Mouse (Mus musculus): ENCODE measurements around the gene Krtap4-1. TPM values are rescaled to one million over a fixed set of nuclear protein-coding genes. Genes with fewer than 3 reads are reported as not detected.

Gene Krtap4-1
- not detected in 2 replicates for polyA plus RNA-seq (2012; rRNA removed)

DNA sequence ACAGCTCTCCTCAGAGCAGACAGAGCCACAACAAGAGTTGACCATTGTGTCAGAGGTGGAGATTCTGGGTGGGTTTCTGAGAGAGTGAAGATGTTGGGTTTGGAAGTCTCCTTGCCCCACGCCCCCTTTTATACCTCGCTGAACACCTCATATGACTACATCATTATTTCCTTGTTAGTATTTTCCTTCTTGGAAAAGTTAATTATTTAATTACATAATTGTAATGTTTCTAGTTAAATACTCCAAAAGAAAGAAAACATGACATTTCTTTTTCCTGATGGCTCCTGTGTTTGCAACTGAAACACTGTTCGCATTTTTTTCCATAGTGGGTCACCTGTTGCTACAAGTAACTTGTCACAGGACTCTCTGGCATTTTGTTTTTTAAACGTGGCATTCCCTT lies at the start of gene Krtap4-1:
Gene Krtap4-1, minus strand, starts transcription at position 101 of the 400 bp plus-strand sequence.

DNA sequence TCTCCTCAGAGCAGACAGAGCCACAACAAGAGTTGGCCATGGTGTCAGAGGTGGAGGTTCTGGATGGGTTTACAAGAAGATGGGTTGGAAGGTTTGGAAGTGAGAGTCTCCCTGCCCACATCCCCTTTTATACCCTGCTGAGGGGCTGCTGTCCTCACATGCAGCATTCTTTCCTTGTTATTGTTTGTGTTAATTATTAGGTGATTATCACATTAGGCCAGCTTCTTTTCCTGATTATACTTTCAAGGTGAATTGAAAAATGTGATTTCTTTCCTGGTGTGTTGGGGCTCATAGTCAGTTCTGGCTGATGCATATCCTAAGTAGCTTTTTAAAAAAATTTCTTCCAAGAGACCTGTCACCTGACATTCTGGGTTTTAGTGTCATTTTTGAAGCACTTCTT lies 37.8 kb upstream of the Krtap4-1 start, which contains the start of gene Krtap4-6:
Gene Krtap4-6, minus strand, starts transcription at position 101 of the 400 bp plus-strand sequence.

DNA sequence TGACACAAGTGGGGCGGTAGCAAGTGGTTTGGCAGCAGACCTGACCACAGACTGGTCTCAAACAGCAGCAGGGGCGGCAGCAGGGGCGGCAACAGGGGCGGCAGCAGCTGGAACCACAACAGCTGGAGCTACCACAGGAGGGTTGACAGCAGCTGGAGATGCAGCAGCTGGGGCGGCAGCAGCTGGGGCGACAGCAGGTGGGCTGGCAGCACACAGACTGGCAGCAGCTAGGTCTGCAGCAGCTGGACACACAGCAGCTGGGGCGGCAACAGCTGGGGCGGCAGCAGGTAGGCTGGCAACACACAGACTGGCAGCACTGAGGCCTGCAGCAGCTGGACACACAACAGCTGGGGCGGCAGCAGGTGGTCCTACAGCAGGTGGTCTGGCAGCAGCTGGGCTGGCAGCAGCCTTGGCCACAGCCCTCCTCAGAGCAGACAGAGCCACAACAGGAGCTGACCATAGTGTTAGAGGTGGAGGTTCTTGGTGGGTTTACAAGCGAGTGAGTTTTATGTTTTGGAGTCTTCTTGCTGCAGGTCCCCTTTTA lies 30.5 kb upstream of the Krtap4-1 start, which contains the start of gene Gm11563:
Gene Gm11563, minus strand, starts transcription at position 494 of the 544 bp plus-strand sequence.

DNA sequence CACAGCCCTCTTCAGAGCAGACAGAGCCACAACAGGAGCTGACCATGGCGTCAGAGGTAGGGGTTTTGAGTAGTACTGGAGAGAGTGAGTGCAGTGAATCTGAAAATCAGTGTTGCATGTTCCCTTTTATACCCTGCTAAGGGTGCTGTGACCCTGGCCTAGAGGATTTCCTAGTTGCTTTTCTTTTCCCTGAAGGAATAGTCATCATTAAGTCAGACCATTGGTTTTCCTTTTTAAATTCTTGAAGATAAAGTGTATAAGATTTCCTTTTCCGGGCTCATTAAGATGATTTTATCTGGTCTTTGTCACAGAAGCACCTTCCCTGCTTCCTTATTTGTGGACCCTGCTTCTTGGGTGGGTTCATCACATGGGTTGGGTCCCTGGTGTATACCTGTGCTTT lies 22.1 kb upstream of the Krtap4-1 start, which contains the start of gene Gm11555:
Gene Gm11555, minus strand, starts transcription at position 101 of the 400 bp plus-strand sequence.

DNA sequence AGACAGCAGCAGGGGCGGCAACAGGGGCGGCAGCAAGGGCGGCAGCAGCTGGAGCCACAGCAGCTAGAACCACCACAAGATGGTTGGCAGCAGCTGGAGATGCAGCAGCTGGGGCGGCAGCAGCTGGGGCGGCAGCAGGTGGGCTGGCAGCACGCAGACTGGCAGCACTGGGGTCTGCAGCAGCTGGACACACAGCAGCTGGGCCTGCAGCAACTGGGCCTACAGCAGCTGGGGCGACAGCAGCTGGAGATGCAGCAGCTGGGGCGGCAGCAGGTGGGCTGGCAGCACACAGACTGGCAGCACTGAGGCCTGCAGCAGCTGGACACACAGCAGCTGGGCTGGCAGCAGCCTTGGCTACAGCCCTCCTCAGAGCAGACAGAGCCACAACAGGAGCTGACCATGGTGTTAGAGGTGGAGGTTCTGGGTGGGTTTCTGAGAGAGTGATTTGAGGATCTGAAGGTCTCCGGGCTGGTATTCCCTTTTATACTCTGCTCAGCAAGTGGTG lies 15.6 kb upstream of the Krtap4-1 start, which contains the start of gene Krtap4-7:
Gene Krtap4-7, minus strand, starts transcription at position 455 of the 505 bp plus-strand sequence.

DNA sequence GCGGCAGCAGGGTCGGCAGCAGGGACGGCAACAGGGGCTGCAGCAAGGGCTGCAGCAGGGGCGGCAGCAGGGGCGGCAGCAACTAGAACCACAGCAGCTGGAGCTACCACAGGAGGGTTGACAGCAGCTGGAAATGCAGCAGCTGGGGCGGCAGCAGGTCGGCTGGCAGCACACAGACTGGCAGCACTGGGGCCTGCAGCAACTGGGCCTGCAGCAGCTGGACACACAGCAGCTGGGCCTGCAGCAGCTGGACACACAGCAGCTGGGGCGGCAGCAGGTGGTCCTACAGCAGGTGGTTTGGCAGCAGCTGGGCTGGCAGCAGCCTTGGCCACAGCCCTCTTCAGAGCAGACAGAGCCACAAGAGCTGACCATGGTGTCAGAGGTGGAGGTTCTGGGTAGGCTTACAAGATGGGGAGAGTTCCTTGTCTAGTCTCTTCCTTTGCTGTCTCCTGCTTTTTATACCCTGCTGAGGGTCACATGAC lies 6.7 kb upstream of the Krtap4-1 start, which contains the start of gene Krtap4-2:
Gene Krtap4-2, minus strand, starts transcription at position 432 of the 482 bp plus-strand sequence.

DNA sequence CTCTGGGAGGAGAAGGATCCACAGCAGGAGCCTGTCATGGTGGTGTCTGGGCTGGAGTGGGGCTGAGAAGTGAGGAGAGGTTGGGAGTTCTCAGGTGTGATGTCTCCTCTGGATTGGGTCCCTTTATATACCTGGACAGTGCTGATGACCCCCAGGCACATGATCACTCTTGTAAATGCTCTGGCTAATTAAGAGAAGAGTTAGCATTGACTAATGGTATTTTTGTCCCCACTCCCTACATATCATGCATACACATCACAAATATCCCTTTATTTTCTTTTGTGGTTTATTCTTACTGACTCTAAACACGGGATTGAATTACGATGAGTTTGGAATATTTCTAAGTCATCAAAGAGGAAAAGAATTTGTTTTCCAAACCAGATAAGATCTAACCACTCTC lies 7.7 kb downstream of the Krtap4-1 start, which contains the start of gene Gm11562:
Gene Gm11562, minus strand, starts transcription at position 101 of the 400 bp plus-strand sequence.

DNA sequence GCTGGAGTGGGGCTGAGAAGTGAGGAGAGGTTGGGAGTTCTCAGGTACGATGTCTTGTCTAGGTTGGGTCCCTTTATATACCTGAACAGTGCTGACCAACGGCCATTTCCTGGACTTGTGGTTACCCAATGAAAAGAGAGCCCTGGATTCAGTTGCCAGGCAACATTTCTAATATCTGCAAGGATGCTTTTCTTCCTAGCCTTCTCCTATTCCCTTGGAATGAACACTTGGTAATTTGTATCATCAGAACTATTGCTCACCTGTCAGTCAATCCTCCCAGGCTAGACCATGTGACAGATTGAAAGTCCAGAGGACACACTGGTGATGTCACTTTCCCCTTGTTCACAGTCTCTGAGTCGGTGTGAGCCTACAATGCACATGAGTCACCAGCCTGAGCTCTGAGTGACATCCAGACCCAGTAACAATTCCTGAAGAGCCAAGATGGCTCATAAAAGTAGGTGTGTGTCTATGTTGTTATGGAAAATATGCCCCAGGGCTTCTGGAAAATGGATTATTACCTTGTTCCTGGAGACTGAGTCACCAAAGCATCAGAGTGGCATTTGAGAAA lies 13.2 kb downstream of the Krtap4-1 start, which contains the start of gene Krtap2-4:
Gene Krtap2-4, minus strand, starts transcription at position 51 of the 568 bp plus-strand sequence.

DNA sequence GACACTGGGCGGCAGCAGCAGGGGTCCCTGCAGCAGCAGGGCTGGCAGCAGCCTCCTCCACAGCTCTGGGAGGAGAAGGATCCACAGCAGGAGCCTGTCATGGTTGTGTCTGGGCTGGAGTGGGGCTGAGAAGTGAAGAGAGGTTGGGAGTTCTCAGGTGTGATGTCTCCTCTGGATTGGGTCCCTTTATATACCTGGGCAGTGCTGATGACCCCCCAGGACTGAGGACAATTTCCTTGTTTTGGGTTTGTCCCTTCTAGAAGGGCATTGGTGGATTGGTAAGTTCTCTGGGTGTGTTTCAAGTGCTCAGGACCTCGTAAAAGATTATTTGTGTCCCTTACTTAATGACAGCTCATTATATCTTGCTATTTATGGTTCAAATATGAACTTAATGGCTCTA lies 17.9 kb downstream of the Krtap4-1 start, which contains the start of gene Gm11937:
Gene Gm11937, minus strand, starts transcription at position 101 of the 400 bp plus-strand sequence.

DNA sequence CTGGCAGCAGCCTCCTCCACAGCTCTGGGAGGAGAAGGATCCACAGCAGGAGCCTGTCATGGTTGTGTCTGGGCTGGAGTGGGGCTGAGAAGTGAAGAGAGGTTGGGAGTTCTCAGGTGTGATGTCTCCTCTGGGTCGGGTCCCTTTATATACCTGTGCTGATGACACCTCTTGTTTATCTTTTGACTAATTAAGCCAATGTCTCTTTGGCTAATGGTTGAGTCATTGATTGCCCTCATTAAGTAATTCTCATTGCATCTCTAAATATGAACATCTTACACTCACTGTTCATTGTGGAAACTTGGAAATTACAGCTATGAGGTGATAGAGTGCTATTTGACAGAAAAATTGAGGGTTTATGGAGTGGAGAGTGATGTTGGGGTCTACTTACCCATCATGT lies 24.8 kb downstream of the Krtap4-1 start, which contains the start of gene Gm11938:
Gene Gm11938, minus strand, starts transcription at position 101 of the 400 bp plus-strand sequence.

DNA sequence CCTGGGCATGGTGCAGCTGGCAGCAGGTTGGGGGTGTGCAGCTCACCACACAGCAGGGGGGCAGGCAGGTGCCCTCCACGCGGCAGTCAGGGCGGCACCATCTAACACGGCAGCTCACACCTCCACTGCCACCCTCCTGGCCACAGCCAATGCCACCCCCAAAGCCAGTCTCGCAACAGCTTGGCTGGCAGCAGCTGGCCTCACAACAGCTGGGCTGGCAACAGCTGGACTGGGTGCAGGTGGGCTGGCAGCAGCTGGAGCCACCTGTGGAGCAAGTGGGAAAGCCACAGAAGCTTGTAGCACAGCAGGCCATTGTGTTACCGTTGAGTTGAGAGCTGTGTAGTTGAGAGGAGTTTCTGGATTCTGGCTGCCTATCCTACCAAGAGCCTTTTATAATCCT lies 30.3 kb downstream of the Krtap4-1 start, which contains the start of gene Krtap9-3:
Gene Krtap9-3, minus strand, starts transcription at position 364 of the 400 bp plus-strand sequence.

DNA sequence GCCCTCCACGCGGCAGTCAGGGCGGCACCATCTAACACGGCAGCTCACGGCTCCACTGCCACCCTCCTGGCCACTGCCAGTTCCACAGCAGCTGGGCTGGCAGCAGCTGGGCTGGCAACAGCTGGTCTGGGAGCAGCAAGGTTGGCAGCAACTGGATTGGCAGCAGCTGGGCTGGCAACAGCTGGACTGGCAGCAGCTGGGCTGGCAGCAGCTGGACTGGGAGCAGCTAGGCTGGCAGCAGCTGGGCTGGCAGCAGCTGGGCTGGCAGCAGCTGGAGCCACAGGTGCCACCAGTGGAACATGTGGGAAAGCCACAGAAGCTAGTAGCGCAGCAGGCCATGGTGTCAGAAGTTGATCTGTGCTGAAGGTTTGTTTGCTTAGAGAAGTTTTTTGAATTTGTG lies 37.1 kb downstream of the Krtap4-1 start, which contains the start of gene Krtap1-3:
Gene Krtap1-3, minus strand, starts transcription at position 359 of the 400 bp plus-strand sequence.

DNA sequence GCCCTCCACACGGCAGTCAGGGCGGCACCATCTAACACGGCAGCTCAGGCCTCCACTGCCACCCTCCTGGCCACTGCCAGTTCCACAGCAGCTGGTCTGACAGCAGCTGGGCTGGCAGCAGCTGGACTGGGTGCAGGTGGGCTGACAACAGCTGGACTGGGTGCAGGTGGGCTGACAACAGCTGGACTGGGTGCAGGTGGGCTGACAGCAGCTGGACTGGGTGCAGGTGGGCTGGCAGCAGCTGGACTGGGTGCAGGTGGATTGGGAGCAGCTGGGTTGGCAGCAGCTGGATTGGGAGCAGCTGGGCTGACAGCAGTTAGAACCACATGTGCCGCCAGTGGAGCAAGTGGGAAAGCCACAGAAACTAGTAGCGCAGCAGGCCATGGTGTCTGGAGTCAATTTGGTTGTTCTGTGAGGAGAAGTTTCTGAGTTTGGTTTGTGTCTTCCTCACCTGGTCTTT lies 44.8 kb downstream of the Krtap4-1 start, which contains the start of gene Krtap1-4:
Gene Krtap1-4, minus strand, starts transcription at position 410 of the 460 bp plus-strand sequence.

DNA sequence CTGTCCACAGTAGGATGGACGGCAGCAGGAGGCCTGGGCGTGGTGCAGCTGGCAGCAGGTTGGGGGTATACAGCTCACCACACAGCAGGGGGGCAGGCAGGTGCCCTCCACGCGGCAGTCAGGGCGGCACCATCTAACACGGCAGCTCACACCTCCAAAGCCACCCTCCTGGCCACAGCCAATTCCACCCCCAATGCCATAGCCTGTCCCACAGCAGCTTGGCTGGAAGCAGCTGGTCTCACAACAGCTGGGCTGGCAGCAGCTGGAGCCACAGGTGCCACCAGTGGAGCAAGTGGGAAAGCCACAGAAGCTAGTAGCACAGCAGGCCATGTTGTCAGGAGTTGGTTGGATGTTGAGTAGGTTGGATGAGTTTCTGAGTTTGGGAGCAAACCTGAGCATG lies 47.4 kb downstream of the Krtap4-1 start, which contains the start of gene Krtap1-5:
Gene Krtap1-5, minus strand, starts transcription at position 381 of the 400 bp plus-strand sequence.

Other genes starting within 250 kb of the Krtap4-1 start
- 1.5 TPM in 2 replicates for gene Krt10, start 238.9 kb downstream of the Krtap4-1 start, polyA plus RNA-seq (2012; rRNA removed)
- gene Krt12, start 206.0 kb downstream of the Krtap4-1 start, polyA plus RNA-seq (2012; rRNA removed): 0.87 and 2.0 TPM in 2 replicates
- gene Krt20, start 190.1 kb downstream of the Krtap4-1 start, polyA plus RNA-seq (2012; rRNA removed): 0.58 and 0.64 TPM in 2 replicates
- gene Krt23, start 135.1 kb downstream of the Krtap4-1 start, polyA plus RNA-seq (2012; rRNA removed): 0.72 and 0.79 TPM in 2 replicates
- not detected in 2 replicates for gene Krt39, start 106.9 kb downstream of the Krtap4-1 start, polyA plus RNA-seq (2012; rRNA removed)
- gene Krt40, start 85.1 kb downstream of the Krtap4-1 start, polyA plus RNA-seq (2012; rRNA removed): not detected in 2 replicates
- gene Krtap3-3, start 77.4 kb downstream of the Krtap4-1 start, polyA plus RNA-seq (2012; rRNA removed): not detected in 2 replicates
- not detected in 2 replicates for gene Krtap3-2, start 71.4 kb downstream of the Krtap4-1 start, polyA plus RNA-seq (2012; rRNA removed)
- not detected in 2 replicates for gene Gm11939, start 68.8 kb downstream of the Krtap4-1 start, polyA plus RNA-seq (2012; rRNA removed)
- not detected in 2 replicates for gene Krtap3-1, start 61.6 kb downstream of the Krtap4-1 start, polyA plus RNA-seq (2012; rRNA removed)
- gene Krtap1-5, start 47.2 kb downstream of the Krtap4-1 start, polyA plus RNA-seq (2012; rRNA removed): not detected in 2 replicates
- gene Krtap1-4, start 44.6 kb downstream of the Krtap4-1 start, polyA plus RNA-seq (2012; rRNA removed): not detected in 2 replicates
- gene Krtap1-3, start 36.9 kb downstream of the Krtap4-1 start, polyA plus RNA-seq (2012; rRNA removed): not detected in 2 replicates
- not detected in 2 replicates for gene Krtap9-3, start 30.1 kb downstream of the Krtap4-1 start, polyA plus RNA-seq (2012; rRNA removed)
- gene Gm11938, start 24.9 kb downstream of the Krtap4-1 start, polyA plus RNA-seq (2012; rRNA removed): not detected in 2 replicates
- not detected in 2 replicates for gene Gm11937, start 18.0 kb downstream of the Krtap4-1 start, polyA plus RNA-seq (2012; rRNA removed)
- not detected in 2 replicates for gene Krtap2-4, start 13.4 kb downstream of the Krtap4-1 start, polyA plus RNA-seq (2012; rRNA removed)
- 0.18 and 0.21 TPM in 2 replicates for gene Gm11562, start 7.8 kb downstream of the Krtap4-1 start, polyA plus RNA-seq (2012; rRNA removed)
- not detected in 2 replicates for gene Krtap4-2, start 6.8 kb upstream of the Krtap4-1 start, polyA plus RNA-seq (2012; rRNA removed)
- not detected in 2 replicates for gene Krtap4-7, start 15.9 kb upstream of the Krtap4-1 start, polyA plus RNA-seq (2012; rRNA removed)
- not detected in 2 replicates for gene Gm11555, start 22.0 kb upstream of the Krtap4-1 start, polyA plus RNA-seq (2012; rRNA removed)
- not detected in 2 replicates for gene Gm11563, start 30.7 kb upstream of the Krtap4-1 start, polyA plus RNA-seq (2012; rRNA removed)
- gene Krtap4-6, start 37.7 kb upstream of the Krtap4-1 start, polyA plus RNA-seq (2012; rRNA removed): 0.18 and 0.26 TPM in 2 replicates
- gene Gm14190, start 62.5 kb upstream of the Krtap4-1 start, polyA plus RNA-seq (2012; rRNA removed): not detected in 2 replicates
- gene Gm14180, start 106.1 kb upstream of the Krtap4-1 start, polyA plus RNA-seq (2012; rRNA removed): not detected in 2 replicates
- gene Gm11595, start 144.7 kb upstream of the Krtap4-1 start, polyA plus RNA-seq (2012; rRNA removed): not detected in 2 replicates
- gene Krtap4-8, start 152.5 kb upstream of the Krtap4-1 start, polyA plus RNA-seq (2012; rRNA removed): not detected in 2 replicates
- not detected in 2 replicates for gene Krtap4-9, start 157.0 kb upstream of the Krtap4-1 start, polyA plus RNA-seq (2012; rRNA removed)
- gene Gm11596, start 165.2 kb upstream of the Krtap4-1 start, polyA plus RNA-seq (2012; rRNA removed): not detected in 2 replicates
- not detected in 2 replicates for gene Gm11569, start 170.7 kb upstream of the Krtap4-1 start, polyA plus RNA-seq (2012; rRNA removed)
- not detected in 2 replicates for gene Gm11554, start 176.2 kb upstream of the Krtap4-1 start, polyA plus RNA-seq (2012; rRNA removed)
- not detected in 2 replicates for gene Krtap4-13, start 181.7 kb upstream of the Krtap4-1 start, polyA plus RNA-seq (2012; rRNA removed)
- gene Gm11564, start 187.4 kb upstream of the Krtap4-1 start, polyA plus RNA-seq (2012; rRNA removed): not detected in 2 replicates
- not detected in 2 replicates for gene 2300003K06Rik, start 209.8 kb upstream of the Krtap4-1 start, polyA plus RNA-seq (2012; rRNA removed)
- not detected in 2 replicates for gene Krtap4-16, start 223.4 kb upstream of the Krtap4-1 start, polyA plus RNA-seq (2012; rRNA removed)
- gene Gm11568, start 229.7 kb upstream of the Krtap4-1 start, polyA plus RNA-seq (2012; rRNA removed): not detected in 2 replicates
- gene Gm11559, start 236.2 kb upstream of the Krtap4-1 start, polyA plus RNA-seq (2012; rRNA removed): not detected in 2 replicates
- gene Krtap9-1, start 245.2 kb upstream of the Krtap4-1 start, polyA plus RNA-seq (2012; rRNA removed): not detected in 2 replicates

All from ovary, adult 2 months (tissue).